Mouse (Mus musculus): ENCODE measurements around the gene Mapk8ip2. TPM values are rescaled to one million over a fixed set of nuclear protein-coding genes. Genes with fewer than 3 reads are reported as not detected.
"Not testable (repeated sequence)": the region's sequence is repeated elsewhere in the genome, so short reads cannot be mapped to it uniquely, and the experiment has no call there.

The Mapk8ip2 gene
- polyA plus RNA-seq, 1 experiment from 2014 or later, result 40.3 TPM

DNA sequence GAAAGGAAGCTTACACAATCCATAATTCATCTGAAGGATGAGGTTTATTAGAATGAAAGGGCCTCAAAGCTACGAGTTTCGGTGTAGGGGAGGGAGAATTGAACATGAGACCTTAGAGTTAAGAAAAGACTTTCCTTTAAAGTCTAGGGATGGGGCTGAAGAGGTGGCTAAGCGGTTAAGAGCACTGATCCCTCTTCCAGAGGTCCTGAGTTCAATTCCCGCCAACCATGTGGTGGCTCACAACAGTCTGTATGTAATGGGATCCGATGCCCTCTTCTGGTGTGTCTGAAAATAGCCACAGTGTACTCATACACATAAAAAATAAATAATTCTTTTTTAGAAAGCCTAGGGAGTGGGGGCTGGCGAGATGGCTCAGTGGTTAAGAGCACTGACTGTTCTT is 23.4 kb upstream of the Mapk8ip2 start:
- WGBS, result 52% methylated on average over 6 of the region's 6 CpGs
- H3K4me3 ChIP-seq, result peak overlapping the region; percentile 83
- no peaks in the 10 kb centered on the region for H3K27me3 ChIP-seq (ENCODE audit: insufficient read depth, poor library complexity, severe bottlenecking)
- H3K4me1 ChIP-seq (replicated peaks), result peaks cover 35% of the 10 kb centered on the region
- peaks cover 30% of the 10 kb centered on the region for H3K36me3 ChIP-seq
- no peak for DNase-seq (ENCODE audit: low spot score)
- H3K27ac ChIP-seq, result peak overlapping the region; percentile 97
- no peaks in the 10 kb centered on the region for H3K9me3 ChIP-seq

- H3K9me3 ChIP-seq; DNase-seq (ENCODE audit: low spot score); H3K27ac ChIP-seq; H3K27me3 ChIP-seq (ENCODE audit: insufficient read depth, poor library complexity, severe bottlenecking); H3K4me3 ChIP-seq: not testable (repeated sequence)
- peaks cover 30% of the 10 kb centered on the region for H3K4me1 ChIP-seq (replicated peaks)
- 88% methylated on average over 9 of the region's 9 CpGs for WGBS
- H3K36me3 ChIP-seq, result peaks cover 26% of the 10 kb centered on the region
Observed at GRCm38 (mm10) chr15:89430771-89431170, 22.9 kb upstream of the Mapk8ip2 start.

DNA sequence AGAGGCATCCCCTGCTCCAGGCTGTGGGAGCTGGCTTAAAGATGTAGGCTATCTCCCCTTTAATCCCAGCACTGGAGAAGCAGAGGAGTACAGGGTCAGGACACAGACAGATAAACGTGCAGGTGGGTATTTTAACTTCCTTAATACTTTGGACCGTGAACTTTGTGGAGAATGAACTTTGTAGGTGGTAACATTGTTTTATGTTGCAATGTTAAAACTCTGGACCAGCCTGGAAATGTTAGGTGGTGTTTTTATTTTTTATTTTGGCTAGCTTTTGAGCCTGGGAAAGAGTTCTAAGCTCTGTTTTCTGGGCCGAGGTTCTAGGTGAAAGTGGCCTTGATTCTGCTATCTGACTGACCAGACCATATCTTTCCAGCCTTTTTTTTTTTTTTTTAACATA is 22.4 kb upstream of the Mapk8ip2 start:
- Histone ChIP-seq H3K36me3 (peaks cover 21% of the 10 kb centered on the region), H3K9me3 (no peaks in the 10 kb centered on the region), H3K27me3 (ENCODE audit: insufficient read depth, poor library complexity, severe bottlenecking) (no peaks in the 10 kb centered on the region), H3K27ac (no peak overlapping the region), H3K4me3 (no peak overlapping the region), H3K4me1 (replicated peaks) (peaks cover 27% of the 10 kb centered on the region)
- WGBS, result 86% methylated on average over 3 of the region's 3 CpGs
- no peak for DNase-seq (ENCODE audit: low spot score)

DNA sequence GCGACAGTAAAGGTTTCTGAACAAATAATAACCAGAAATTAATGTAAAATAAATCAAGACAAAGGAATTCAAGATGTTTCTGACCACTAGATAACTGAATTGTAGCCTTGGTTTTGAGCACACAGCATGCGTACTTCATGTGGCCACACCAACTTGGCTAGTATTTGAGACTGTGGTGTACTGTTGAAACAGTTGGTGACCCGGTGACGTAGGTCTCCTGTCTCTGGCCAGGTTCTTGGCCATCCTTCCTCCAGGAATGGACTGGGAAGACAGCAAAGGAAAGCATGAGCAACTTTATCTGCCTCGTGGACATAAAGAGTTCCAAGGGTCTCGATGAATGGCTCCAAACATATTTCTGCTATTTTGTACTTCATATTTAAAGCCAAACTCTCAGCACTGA is 21.9 kb upstream of the Mapk8ip2 start:
- no peaks in the 10 kb centered on the region for H3K27me3 ChIP-seq (ENCODE audit: insufficient read depth, poor library complexity, severe bottlenecking)
- H3K4me3 ChIP-seq, result no peak overlapping the region
- peaks cover 22% of the 10 kb centered on the region for H3K4me1 ChIP-seq (replicated peaks)
- WGBS, result 89% methylated on average over 6 of the region's 6 CpGs
- H3K36me3 ChIP-seq, result peaks cover 16% of the 10 kb centered on the region
- no peaks in the 10 kb centered on the region for H3K9me3 ChIP-seq
- DNase-seq (ENCODE audit: low spot score), result no peak
- no peak overlapping the region for H3K27ac ChIP-seq

- peaks cover 22% of the 10 kb centered on the region for H3K4me1 ChIP-seq (replicated peaks)
- no peaks in the 10 kb centered on the region for H3K9me3 ChIP-seq
- no peak overlapping the region for H3K27ac ChIP-seq
- no peak overlapping the region for H3K4me3 ChIP-seq
- no peaks in the 10 kb centered on the region for H3K27me3 ChIP-seq (ENCODE audit: insufficient read depth, poor library complexity, severe bottlenecking)
- no peak for DNase-seq (ENCODE audit: low spot score)
- WGBS, result 80% methylated on average over 4 of the region's 4 CpGs
- peaks cover 4% of the 10 kb centered on the region; the same call in 1 of the 2 replicates for H3K36me3 ChIP-seq
Observed at GRCm38 (mm10) chr15:89432946-89433345, 20.8 kb upstream of the Mapk8ip2 start.

DNA sequence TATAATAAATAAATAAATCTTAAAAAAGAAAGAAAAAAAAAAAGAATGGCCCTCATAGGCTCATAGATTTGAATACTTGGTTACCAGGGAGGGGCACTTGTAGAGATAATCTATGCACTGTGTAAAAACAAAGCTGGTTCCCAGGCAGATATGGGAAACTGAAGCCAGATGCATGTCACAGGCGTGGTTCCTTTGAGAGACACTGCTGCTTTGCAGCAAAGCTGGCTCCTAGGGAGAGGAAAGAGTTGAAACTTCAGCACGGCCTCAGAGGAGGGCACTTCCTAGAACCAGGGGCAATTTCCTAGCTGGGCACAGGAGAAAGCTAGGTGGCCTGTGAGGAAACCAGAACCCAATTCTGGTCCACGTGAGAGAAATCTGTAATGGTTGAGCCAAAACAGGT is 19.6 kb upstream of the Mapk8ip2 start:
- Histone ChIP-seq H3K27me3 (ENCODE audit: insufficient read depth, poor library complexity, severe bottlenecking) (no peaks in the 10 kb centered on the region), H3K27ac (no peak overlapping the region), H3K9me3 (no peaks in the 10 kb centered on the region), H3K4me1 (replicated peaks) (peaks cover 11% of the 10 kb centered on the region), H3K4me3 (no peak overlapping the region), H3K36me3 (no peaks in the 10 kb centered on the region)
- no peak for DNase-seq (ENCODE audit: low spot score)
- 78% methylated on average over 3 of the region's 3 CpGs for WGBS

GRCm38 (mm10) chr15:89435878-89436277 is 17.8 kb upstream of the Mapk8ip2 start:
- no peaks in the 10 kb centered on the region for H3K36me3 ChIP-seq
- H3K9me3 ChIP-seq, result no peaks in the 10 kb centered on the region
- 86% methylated on average over 5 of the region's 5 CpGs for WGBS
- H3K27ac ChIP-seq, result no peak overlapping the region
- H3K4me3 ChIP-seq, result no peak overlapping the region
- H3K4me1 ChIP-seq (replicated peaks), result 0 out of 2 replicates have a peak, but pooled peaks cover 4% of the 10 kb centered on the region
- DNase-seq (ENCODE audit: low spot score), result no peak
- no peaks in the 10 kb centered on the region for H3K27me3 ChIP-seq (ENCODE audit: insufficient read depth, poor library complexity, severe bottlenecking)

DNA sequence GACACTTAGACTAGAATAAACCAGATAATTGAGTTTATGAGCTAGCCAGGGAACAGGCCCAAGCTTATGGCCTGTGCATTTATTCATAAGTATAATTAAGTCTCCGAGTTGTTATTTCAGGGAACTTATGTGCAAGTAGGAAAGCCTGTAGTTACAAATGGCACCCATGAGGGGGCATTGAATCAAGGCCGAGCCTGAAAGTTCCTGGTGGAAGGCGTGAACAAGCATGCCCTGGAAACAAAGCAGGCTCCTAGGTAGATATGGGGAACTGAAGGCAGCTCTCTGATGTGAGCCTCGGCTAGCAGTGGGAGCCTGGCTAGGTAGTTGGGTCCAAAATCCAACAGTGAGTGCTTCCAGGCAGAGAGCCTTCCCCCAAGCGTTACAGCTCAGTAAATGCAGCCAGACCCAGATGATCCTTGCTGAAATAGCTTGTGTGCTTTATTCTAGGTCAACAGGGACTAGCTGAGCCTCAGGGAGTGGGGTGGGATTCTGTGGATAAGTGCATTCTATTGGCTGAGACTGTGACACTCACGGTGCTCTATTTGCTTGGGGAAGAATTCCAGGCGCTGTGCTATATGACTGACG is 11.1 kb upstream of the Mapk8ip2 start:
- no peak for DNase-seq (ENCODE audit: low spot score)
- H3K27ac ChIP-seq, result no peak overlapping the region
- H3K9me3 ChIP-seq, result no peaks in the 10 kb centered on the region
- H3K4me3 ChIP-seq, result no peak overlapping the region
- no peaks in the 10 kb centered on the region for H3K36me3 ChIP-seq
- H3K4me1 ChIP-seq (replicated peaks), result no peaks in the 10 kb centered on the region
- 42% methylated on average over 8 of the region's 8 CpGs for WGBS
- no peaks in the 10 kb centered on the region for H3K27me3 ChIP-seq (ENCODE audit: insufficient read depth, poor library complexity, severe bottlenecking)

DNA sequence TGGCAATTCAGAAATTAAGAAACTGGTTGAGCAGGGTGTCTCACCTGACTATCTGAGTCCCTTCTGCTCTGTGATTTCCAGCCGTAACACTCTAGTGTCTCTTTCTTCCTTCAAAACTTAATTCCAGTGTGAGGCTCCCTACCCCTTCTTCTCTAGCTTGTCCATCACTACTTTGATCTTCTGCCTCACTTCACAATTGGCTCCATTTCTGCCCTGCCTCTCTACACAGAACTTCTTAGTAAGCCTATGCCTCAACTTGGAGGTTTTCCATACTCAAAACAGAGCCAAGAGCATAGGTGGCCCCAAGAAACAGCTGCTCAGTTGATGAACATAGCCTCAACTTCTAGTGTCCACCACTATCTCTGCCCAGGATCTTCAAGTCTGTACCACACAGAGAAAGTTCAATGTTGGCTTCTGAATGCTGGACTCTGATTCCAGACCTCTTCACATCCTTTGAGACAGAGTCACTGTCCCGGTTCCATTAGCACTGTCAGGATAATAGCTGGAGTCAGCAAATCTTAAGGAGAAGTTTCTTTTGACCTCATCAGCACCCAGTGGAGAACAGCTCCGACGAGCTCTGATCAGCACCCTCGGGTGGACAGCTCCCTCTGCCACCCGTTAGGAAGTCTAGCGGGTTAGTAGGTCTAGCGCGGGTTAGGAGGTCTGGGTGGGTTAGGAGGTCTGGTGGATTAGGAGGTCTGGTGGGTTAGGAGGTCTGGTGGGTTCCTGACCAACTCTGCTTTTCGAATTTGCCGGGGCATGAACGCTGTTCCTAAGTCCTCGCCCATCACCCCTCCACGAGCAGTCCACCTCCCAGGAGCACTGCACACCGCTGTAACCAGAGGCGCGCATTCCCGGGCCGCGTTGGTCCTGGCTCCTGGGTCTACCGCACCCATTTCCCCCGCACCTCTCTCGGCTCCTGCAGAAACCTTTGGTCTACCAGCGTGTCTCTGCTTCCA is 528 bp upstream of the Mapk8ip2 start:
- DNase-seq (ENCODE audit: low spot score), result peak; percentile 70
- Histone ChIP-seq H3K4me3 (peak overlapping the region; percentile 83), H3K27me3 (ENCODE audit: insufficient read depth, poor library complexity, severe bottlenecking) (peaks cover 37% of the 10 kb centered on the region), H3K4me1 (replicated peaks) (peaks cover 29% of the 10 kb centered on the region), H3K9me3 (no peaks in the 10 kb centered on the region), H3K27ac (peak overlapping the region; percentile 89), H3K36me3 (peaks cover 20% of the 10 kb centered on the region)
- 5% methylated on average over 24 of the region's 24 CpGs for WGBS

GRCm38 (mm10) chr15:89454857-89455256 is 1.1 kb downstream of the Mapk8ip2 start:
- no peak for DNase-seq (ENCODE audit: low spot score)
- Histone ChIP-seq H3K4me3 (peak overlapping the region; percentile 83), H3K27ac (peak overlapping the region; percentile 89), H3K27me3 (ENCODE audit: insufficient read depth, poor library complexity, severe bottlenecking) (peaks cover 33% of the 10 kb centered on the region), H3K4me1 (replicated peaks) (peaks cover 29% of the 10 kb centered on the region), H3K36me3 (peaks cover 36% of the 10 kb centered on the region), H3K9me3 (no peaks in the 10 kb centered on the region)
- WGBS, result 11% methylated on average over 6 of the region's 6 CpGs

GRCm38 (mm10) chr15:89455642-89456041 is 1.9 kb downstream of the Mapk8ip2 start:
- no peak for DNase-seq (ENCODE audit: low spot score)
- Histone ChIP-seq H3K36me3 (peaks cover 44% of the 10 kb centered on the region), H3K27me3 (ENCODE audit: insufficient read depth, poor library complexity, severe bottlenecking) (peaks cover 33% of the 10 kb centered on the region), H3K9me3 (no peaks in the 10 kb centered on the region), H3K4me1 (replicated peaks) (peaks cover 32% of the 10 kb centered on the region), H3K27ac (no peak overlapping the region), H3K4me3 (peak overlapping the region; percentile 83)
- WGBS, result 88% methylated on average over 6 of the region's 6 CpGs

DNA sequence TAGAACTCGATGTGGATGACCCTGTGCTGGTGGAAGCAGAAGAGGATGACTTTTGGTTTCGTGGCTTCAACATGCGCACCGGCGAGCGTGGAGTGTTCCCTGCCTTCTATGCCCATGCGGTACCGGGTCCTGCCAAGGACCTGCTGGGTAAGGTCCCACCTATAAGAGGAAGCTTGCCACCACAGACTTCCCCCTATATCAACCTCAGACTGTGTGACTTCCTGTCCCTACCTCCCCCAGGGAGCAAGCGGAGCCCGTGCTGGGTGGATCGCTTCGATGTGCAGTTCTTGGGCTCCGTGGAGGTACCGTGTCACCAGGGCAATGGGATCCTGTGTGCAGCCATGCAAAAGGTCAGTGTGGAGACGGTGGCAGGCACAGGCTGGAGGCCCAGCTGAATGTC is 5.2 kb downstream of the Mapk8ip2 start:
- Histone ChIP-seq H3K27ac (no peak overlapping the region), H3K9me3 (no peaks in the 10 kb centered on the region), H3K36me3 (peaks cover 69% of the 10 kb centered on the region), H3K4me1 (replicated peaks) (peaks cover 23% of the 10 kb centered on the region), H3K27me3 (ENCODE audit: insufficient read depth, poor library complexity, severe bottlenecking) (peaks cover 13% of the 10 kb centered on the region), H3K4me3 (no peak overlapping the region)
- DNase-seq (ENCODE audit: low spot score), result no peak
- WGBS, result 93% methylated on average over 15 of the region's 15 CpGs

- WGBS, result 87% methylated on average over 7 of the region's 7 CpGs
- Histone ChIP-seq H3K36me3 (peaks cover 69% of the 10 kb centered on the region), H3K27ac (no peak overlapping the region)
Observed at GRCm38 (mm10) chr15:89459821-89460220, 6.1 kb downstream of the Mapk8ip2 start.

More at GRCm38 (mm10) chr15:89459821-89460220, 6.1 kb downstream of the Mapk8ip2 start:
- Histone ChIP-seq H3K27me3 (ENCODE audit: insufficient read depth, poor library complexity, severe bottlenecking) (peaks cover 6% of the 10 kb centered on the region; the same call in 1 of the 2 replicates), H3K4me1 (replicated peaks) (peaks cover 15% of the 10 kb centered on the region), H3K9me3 (no peaks in the 10 kb centered on the region), H3K4me3 (no peak overlapping the region)
- DNase-seq (ENCODE audit: low spot score), result no peak

All from hindbrain, embryonic 10.5 days (tissue).